Mouse (Mus musculus) limb, embryonic 11.5 days (tissue): ENCODE data around the gene 4933415F23Rik. TPM values are rescaled to one million over a fixed set of nuclear protein-coding genes. Genes with fewer than 3 reads are reported as not detected.

Experiments
- ATAC-seq: fragments of 200-750 bp; cut with Nextera tagmentation; 2 replicates; pipeline ENCODE4 v1.8.0; 2017; ENCODE audit warnings: low read depth; ENCODE audit not compliant: insufficient number of reproducible peaks, low FRiP score, low TSS enrichment
- DNase-seq: peaks from one replicate; pipeline ENCODE4 v3.0.0-alpha.2; 2015; ENCODE audit warnings: low spot score
- H3K27ac ChIP-seq: fragments of 300-500 bp; sonication (generic); replicated peaks from 2 replicates; pipeline ENCODE4 v1.5.1; 2014; ENCODE audit warnings: low read depth, mild to moderate bottlenecking, low read length
- H3K27me3 ChIP-seq: fragments of 300-500 bp; sonication (generic); 2 replicates; pipeline ENCODE4 v1.6.1; 2014; ENCODE audit warnings: mild to moderate bottlenecking, low read length, mixed read lengths; ENCODE audit not compliant: control insufficient read depth, insufficient read depth
- H3K36me3 ChIP-seq: fragments of 300-500 bp; sonication (generic); 2 replicates; pipeline ENCODE4 v1.6.1; 2014; ENCODE audit warnings: mild to moderate bottlenecking, low read length, moderate library complexity, mixed read lengths; ENCODE audit not compliant: control insufficient read depth, insufficient read depth
- H3K4me1 ChIP-seq: fragments of 300-500 bp; sonication (generic); 2 replicates; pipeline ENCODE4 v1.6.1; 2014; ENCODE audit warnings: low read length, mixed read lengths; ENCODE audit not compliant: control insufficient read depth, insufficient read depth
- H3K4me2 ChIP-seq: fragments of 300-500 bp; sonication (generic); 2 replicates; pipeline ENCODE4 v1.6.1; 2014; ENCODE audit warnings: low read depth, mild to moderate bottlenecking, moderate library complexity; ENCODE audit not compliant: severe bottlenecking
- H3K4me3 ChIP-seq: fragments of 300-500 bp; sonication (generic); 2 replicates; pipeline ENCODE4 v1.5.1; 2014; ENCODE audit warnings: low read depth, low read length
- H3K9ac ChIP-seq: fragments of 300-500 bp; sonication (generic); 2 replicates; pipeline ENCODE4 v1.6.1; 2014; ENCODE audit warnings: mild to moderate bottlenecking, low read length
- H3K9me3 ChIP-seq: fragments of 300-500 bp; sonication (generic); 2 replicates; pipeline ENCODE4 v1.6.1; 2016; ENCODE audit warnings: low read length; ENCODE audit not compliant: control insufficient read depth
- WGBS: fragments of 180-500 bp; shearing (Covaris S2); extraction: QIAGEN DNeasy Blood & Tissue Kit; methylation state at CpG from one replicate; pipeline ENCODE4 v1.1.7; 2014; 5-methylcytosine and 5-hydroxymethylcytosine counted together
- polyA plus RNA-seq: library from polyadenylated mRNA; unstranded; fragments of >200 nt; fragmentation: Nextera tagmentation; extraction: Ambion mirVana; gene quantifications from 2 replicates; pipeline ENCODE4 v1.2.1, GENCODE M21; 2014

4933415F23Rik gene
- polyA plus RNA-seq, 1 experiment from 2014 or later: not detected

- H3K4me1 ChIP-seq: no peaks in the 10 kb centered on the region
- H3K36me3 ChIP-seq: no peaks in the 10 kb centered on the region
- H3K27ac ChIP-seq: no peak overlapping the region
- no peak for ATAC-seq
- H3K27me3 ChIP-seq: no peaks in the 10 kb centered on the region
- H3K9me3 ChIP-seq: no peaks in the 10 kb centered on the region
- 90% methylated on average over 1 of the region's 1 CpGs for WGBS
- no peak overlapping the region for H3K4me2 ChIP-seq
- no peak for DNase-seq
- no peak overlapping the region for H3K9ac ChIP-seq
- H3K4me3 ChIP-seq: no peak overlapping the region
Observed at GRCm38 (mm10) chr1:23109191-23109590, 7.1 kb upstream of the 4933415F23Rik start.

DNA sequence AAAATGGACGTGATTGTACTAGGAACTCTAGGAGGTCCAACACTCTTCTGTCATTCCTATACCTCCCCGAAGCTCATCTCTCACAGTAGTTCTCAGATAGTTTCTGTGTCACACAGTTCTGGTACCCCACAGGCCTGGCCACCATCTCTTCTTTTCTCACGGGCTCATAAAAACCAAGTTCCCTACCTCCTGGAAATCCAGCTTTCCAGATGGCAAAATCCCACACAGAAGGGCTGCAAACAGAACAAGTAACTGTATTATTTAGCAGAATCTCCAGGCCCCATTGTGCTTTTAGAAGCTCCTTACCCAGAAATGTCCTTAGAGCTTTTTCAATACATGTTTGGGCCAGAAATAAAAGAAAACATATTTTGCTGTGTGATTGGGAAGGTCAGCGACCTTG lies 828 bp upstream of the 4933415F23Rik start:
- Histone ChIP-seq H3K9me3 (no peaks in the 10 kb centered on the region), H3K9ac (no peak overlapping the region), H3K27ac (no peak overlapping the region), H3K4me3 (no peak overlapping the region), H3K27me3 (no peaks in the 10 kb centered on the region), H3K36me3 (no peaks in the 10 kb centered on the region), H3K4me1 (no peaks in the 10 kb centered on the region), H3K4me2 (no peak overlapping the region)
- DNase-seq (no peak), ATAC-seq (no peak)
- WGBS: 72% methylated on average over 4 of the region's 4 CpGs

- no peaks in the 10 kb centered on the region for H3K36me3 ChIP-seq
- no peaks in the 10 kb centered on the region for H3K9me3 ChIP-seq
- no peaks in the 10 kb centered on the region for H3K27me3 ChIP-seq
- no peak for ATAC-seq
- WGBS: 60% methylated on average over 1 of the region's 1 CpGs
- no peak overlapping the region for H3K27ac ChIP-seq
- H3K4me2 ChIP-seq: no peak overlapping the region
- no peak overlapping the region for H3K9ac ChIP-seq
- H3K4me1 ChIP-seq: no peaks in the 10 kb centered on the region
- no peak for DNase-seq
- H3K4me3 ChIP-seq: no peak overlapping the region
Observed at GRCm38 (mm10) chr1:23099791-23100190, 2.3 kb downstream of the 4933415F23Rik start.

DNA sequence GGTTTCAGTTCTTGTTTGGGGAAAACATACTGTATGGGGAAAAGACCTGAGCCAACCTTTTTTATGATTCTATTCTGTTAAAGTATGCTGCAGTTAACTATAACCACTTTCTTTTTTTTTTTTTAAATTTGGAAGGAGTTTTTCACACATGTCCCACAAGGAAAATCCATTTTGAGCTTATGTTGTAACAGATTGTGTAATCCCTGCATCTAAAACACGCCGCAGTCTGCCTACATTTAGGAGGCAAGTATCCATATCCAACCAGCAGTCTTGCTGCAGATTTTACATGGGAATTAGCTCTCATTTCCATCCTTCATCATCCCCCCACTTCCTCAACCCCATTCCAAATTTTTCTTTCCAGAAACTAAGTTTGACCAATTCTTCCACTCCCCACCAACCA lies 3.6 kb downstream of the 4933415F23Rik start:
- no peaks in the 10 kb centered on the region for H3K36me3 ChIP-seq
- no peaks in the 10 kb centered on the region for H3K27me3 ChIP-seq
- no peaks in the 10 kb centered on the region for H3K4me1 ChIP-seq
- no peak overlapping the region for H3K4me2 ChIP-seq
- no peak overlapping the region for H3K9ac ChIP-seq
- H3K27ac ChIP-seq: no peak overlapping the region
- H3K9me3 ChIP-seq: no peaks in the 10 kb centered on the region
- 93% methylated on average over 2 of the region's 2 CpGs for WGBS
- no peak overlapping the region for H3K4me3 ChIP-seq
- no peak for ATAC-seq
- DNase-seq: no peak

- Histone ChIP-seq H3K9me3 (no peaks in the 10 kb centered on the region), H3K27ac (no peak overlapping the region), H3K4me3 (no peak overlapping the region), H3K36me3 (no peaks in the 10 kb centered on the region), H3K27me3 (no peaks in the 10 kb centered on the region), H3K4me2 (no peak overlapping the region), H3K9ac (no peak overlapping the region), H3K4me1 (no peaks in the 10 kb centered on the region)
- DNase-seq (no peak), ATAC-seq (no peak)
- WGBS: 90% methylated on average over 4 of the region's 4 CpGs
Observed at GRCm38 (mm10) chr1:23097996-23098395, 4.1 kb downstream of the 4933415F23Rik start.

DNA sequence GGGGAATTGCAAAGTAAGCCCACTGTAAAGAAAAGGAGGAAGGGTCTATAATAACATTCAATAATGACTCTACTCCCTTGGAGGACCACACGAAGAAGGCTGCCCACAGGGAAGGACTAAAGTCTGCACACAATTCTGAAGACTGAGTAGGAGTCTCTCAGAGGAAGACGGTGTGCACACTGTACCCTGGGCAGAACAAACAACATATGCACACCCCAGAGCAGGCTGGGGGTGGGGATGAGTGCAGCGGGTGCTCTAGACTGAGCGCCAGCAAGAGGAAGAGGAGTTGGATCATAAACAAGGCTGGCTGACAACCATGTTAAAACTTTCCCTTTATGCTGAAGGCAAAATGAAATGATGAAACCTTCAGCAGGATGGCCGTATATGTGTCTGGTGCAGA lies 34.3 kb downstream of the 4933415F23Rik start:
- no peak overlapping the region for H3K27ac ChIP-seq
- H3K36me3 ChIP-seq: no peaks in the 10 kb centered on the region
- no peak overlapping the region for H3K4me3 ChIP-seq
- ATAC-seq: no peak
- no peaks in the 10 kb centered on the region for H3K27me3 ChIP-seq
- H3K9ac ChIP-seq: no peak overlapping the region
- no peak overlapping the region for H3K4me2 ChIP-seq
- WGBS: 85% methylated on average over 5 of the region's 5 CpGs
- no peaks in the 10 kb centered on the region for H3K4me1 ChIP-seq
- no peaks in the 10 kb centered on the region for H3K9me3 ChIP-seq
- DNase-seq: no peak

- Histone ChIP-seq H3K9ac (no peak overlapping the region), H3K27ac (no peak overlapping the region), H3K9me3 (no peaks in the 10 kb centered on the region), H3K27me3 (no peaks in the 10 kb centered on the region), H3K4me2 (no peak overlapping the region), H3K36me3 (no peaks in the 10 kb centered on the region), H3K4me1 (no peaks in the 10 kb centered on the region), H3K4me3 (no peak overlapping the region)
- 62% methylated on average over 4 of the region's 4 CpGs for WGBS
- no peak for ATAC-seq
- DNase-seq: no peak
Observed at GRCm38 (mm10) chr1:23064717-23065475, 37.2 kb downstream of the 4933415F23Rik start.

- WGBS: 69% methylated on average over 2 of the region's 2 CpGs
- no peak for ATAC-seq
- H3K9ac ChIP-seq: no peak overlapping the region
- H3K9me3 ChIP-seq: no peaks in the 10 kb centered on the region
- H3K4me3 ChIP-seq: no peak overlapping the region
- H3K27me3 ChIP-seq: no peaks in the 10 kb centered on the region
- no peak for DNase-seq
- no peaks in the 10 kb centered on the region for H3K36me3 ChIP-seq
- H3K27ac ChIP-seq: no peak overlapping the region
- H3K4me1 ChIP-seq: no peaks in the 10 kb centered on the region
- no peak overlapping the region for H3K4me2 ChIP-seq
Observed at GRCm38 (mm10) chr1:23063946-23064345, 38.1 kb downstream of the 4933415F23Rik start.
